Mouse (Mus musculus) left cerebral cortex, adult 18-20 months (tissue): ENCODE measurements around the gene Psmb5. TPM values are rescaled to one million over a fixed set of nuclear protein-coding genes. Genes with fewer than 3 reads are reported as not detected.

Experiments
- DNase-seq, 2 experiments: peaks; one replicate each; pipeline ENCODE4 v3.0.0; 2021 to 2022; ENCODE audit warnings: low spot score in 2 of 2, mixed read lengths in 1 of 2
- total RNA-seq, 2 experiments: library from RNA; stranded (reverse); gene quantifications; 2 replicates each; pipeline ENCODE4 v1.2.3; 2021

Psmb5 gene
- total RNA-seq, 2 experiments from 2014 or later: 176 to 178 TPM

- DNase-seq: no peak
These were observed 23.8 kb downstream of the Psmb5 start for GRCm38 (mm10) chr14:54594055-54594454.

- DNase-seq: peak; percentile 42 to 68
These were observed 25.4 kb downstream of the Psmb5 start for GRCm38 (mm10) chr14:54592319-54592934.

GRCm38 (mm10) chr14:54591056-54591455 is 26.8 kb downstream of the Psmb5 start:
- no peak for DNase-seq

- DNase-seq: peak; percentile 63 to 70
These were observed 34.0 kb downstream of the Psmb5 start for GRCm38 (mm10) chr14:54583681-54584338.

- no peak for DNase-seq
These were observed 35.3 kb downstream of the Psmb5 start for GRCm38 (mm10) chr14:54582536-54582935.

GRCm38 (mm10) chr14:54579638-54580037 is 38.2 kb downstream of the Psmb5 start:
- DNase-seq: no peak

- no peak for DNase-seq
These were observed 39.8 kb downstream of the Psmb5 start for GRCm38 (mm10) chr14:54578063-54578462.

- DNase-seq: peak; percentile 61 to 64
These were observed 40.5 kb downstream of the Psmb5 start, which contains the start of gene Ajuba for GRCm38 (mm10) chr14:54577089-54577982. TSS of gene Ajuba (minus strand) at chr14:54577558.

GRCm38 (mm10) chr14:54576241-54577088 is 41.4 kb downstream of the Psmb5 start:
- no peak for DNase-seq

GRCm38 (mm10) chr14:54575631-54576030 is 42.2 kb downstream of the Psmb5 start:
- DNase-seq: peak in 1 of 2 experiments; percentile 16

GRCm38 (mm10) chr14:54575031-54575430 is 42.8 kb downstream of the Psmb5 start:
- no peak for DNase-seq

GRCm38 (mm10) chr14:54574253-54574652 is 43.6 kb downstream of the Psmb5 start:
- DNase-seq: no peak

GRCm38 (mm10) chr14:54572790-54573736 is 44.8 kb downstream of the Psmb5 start:
- no peak for DNase-seq

- no peak for DNase-seq
These were observed 45.7 kb downstream of the Psmb5 start for GRCm38 (mm10) chr14:54572122-54572521.

- DNase-seq: no peak
These were observed 48.1 kb downstream of the Psmb5 start for GRCm38 (mm10) chr14:54569451-54570392.

GRCm38 (mm10) chr14:54568694-54569414 is 49.0 kb downstream of the Psmb5 start:
- peak; percentile 74 to 80 for DNase-seq
